Mouse (Mus musculus) MEL (cell line): ENCODE measurements at regions not wholly inside any gene's neighbourhood (a gene's known extent, or its start where the extent isn't known, plus 50 kb on each side); places are given as distances from the start of the nearest gene placed in this dataset.

Experiments
- DNase-seq: peaks from one replicate; pipeline ENCODE4 v3.0.0; 2011; ENCODE audit warnings: low read depth, low spot score
- H3K27ac ChIP-seq: 2 replicates; pipeline ENCODE4 v1.5.1; 2012; ENCODE audit warnings: low read depth, mild to moderate bottlenecking, control low read depth, low read length, moderate library complexity; ENCODE audit not compliant: control insufficient read depth
- H3K27me3 ChIP-seq, 2 experiments: fragments of 150-350 bp in 1 of 2; sonication (generic) in 1 of 2; 2 replicates each; pipeline ENCODE4 v1.6.1; 2012; ENCODE audit warnings: low read length in 2 of 2, mild to moderate bottlenecking in 2 of 2, improper control_type of control experiment in 1 of 2, moderate library complexity in 1 of 2; ENCODE audit not compliant: insufficient read depth in 2 of 2, control insufficient read depth in 1 of 2
- H3K36me3 ChIP-seq, 2 experiments: 2 replicates each; pipeline ENCODE4 v1.6.1; 2012 to 2014; ENCODE audit warnings: low read length in 2 of 2, improper control_type of control experiment in 1 of 2, inconsistent platforms in 1 of 2, mild to moderate bottlenecking in 1 of 2; ENCODE audit not compliant: insufficient read depth in 2 of 2, control insufficient read depth in 1 of 2
- H3K4me1 ChIP-seq, 2 experiments: fragments of 150-350 bp in 1 of 2; sonication (generic) in 1 of 2; 2 replicates each; pipeline ENCODE4 v1.6.1; 2012; ENCODE audit warnings: low read length in 2 of 2, improper control_type of control experiment in 1 of 2, mild to moderate bottlenecking in 1 of 2; ENCODE audit not compliant: insufficient read depth in 2 of 2, control insufficient read depth in 1 of 2
- H3K4me3 ChIP-seq, 2 experiments: fragments of 150-350 bp in 1 of 2; sonication (generic) in 1 of 2; 2 replicates each; pipeline ENCODE4 v1.5.1; 2012; ENCODE audit warnings: low read depth in 2 of 2, low read length in 2 of 2, mild to moderate bottlenecking in 2 of 2, moderate library complexity in 2 of 2, control low read depth in 1 of 2, improper control_type of control experiment in 1 of 2; ENCODE audit not compliant: control insufficient read depth in 1 of 2, insufficient read depth in 1 of 2
- H3K79me2 ChIP-seq: 2 replicates; pipeline ENCODE4 v1.6.1; 2012; ENCODE audit warnings: mild to moderate bottlenecking, low read length, moderate library complexity; ENCODE audit not compliant: control insufficient read depth, poor library complexity, insufficient read depth
- H3K9ac ChIP-seq: 2 replicates; pipeline ENCODE4 v1.6.1; 2012; ENCODE audit warnings: low read depth, mild to moderate bottlenecking, control low read depth, low read length, moderate library complexity; ENCODE audit not compliant: control insufficient read depth, poor library complexity, severe bottlenecking
- H3K9me3 ChIP-seq: fragments of 150-350 bp; sonication (generic); replicated peaks from 2 replicates; pipeline ENCODE4 v1.6.1; 2012; ENCODE audit warnings: mild to moderate bottlenecking, low read length, improper control_type of control experiment, moderate library complexity; ENCODE audit not compliant: insufficient read depth
- CHD2 ChIP-seq: IDR thresholded peaks from 2 replicates; pipeline ENCODE4 v1.6.1; 2011; ENCODE audit warnings: low read length, improper control_type of control experiment
- CTCF ChIP-seq, 3 experiments: IDR thresholded peaks in 2 of 3; conservative IDR thresholded peaks in 1 of 3; 2 replicates each; pipeline ENCODE4 v1.5.1; 2011 to 2012; ENCODE audit warnings: low read length in 3 of 3, low read depth in 2 of 3, mild to moderate bottlenecking in 2 of 3, improper control_type of control experiment in 1 of 3, inconsistent platforms in 1 of 3, mixed read lengths in 1 of 3, moderate library complexity in 1 of 3; ENCODE audit not compliant: control insufficient read depth in 1 of 3, insufficient read depth in 1 of 3, poor library complexity in 1 of 3, severe bottlenecking in 1 of 3
- E2F4 ChIP-seq: IDR thresholded peaks from 2 replicates; pipeline ENCODE4 v1.6.1; 2011; ENCODE audit warnings: low read depth, low read length, improper control_type of control experiment, borderline replicate concordance
- ELF1 ChIP-seq: IDR thresholded peaks from 2 replicates; pipeline ENCODE4 v1.6.1; 2014; ENCODE audit warnings: low read depth, mild to moderate bottlenecking, inconsistent platforms, low read length, improper control_type of control experiment, moderate library complexity
- ETS1 ChIP-seq: IDR thresholded peaks from 2 replicates; pipeline ENCODE4 v1.6.1; 2012; ENCODE audit warnings: low read depth, mild to moderate bottlenecking, inconsistent platforms, low read length, improper control_type of control experiment, moderate library complexity
- GATA1 ChIP-seq: IDR thresholded peaks from 2 replicates; pipeline ENCODE4 v1.6.1; 2011; ENCODE audit warnings: low read depth, low read length, improper control_type of control experiment
- KAT2A ChIP-seq: conservative IDR thresholded peaks from 2 replicates; pipeline ENCODE4 v1.6.1; 2012; ENCODE audit warnings: low read depth, low read length, improper control_type of control experiment, inconsistent platforms
- MEF2A ChIP-seq: IDR thresholded peaks from 2 replicates; pipeline ENCODE4 v1.6.1; 2014; ENCODE audit warnings: low read depth, mild to moderate bottlenecking, inconsistent platforms, low read length, improper control_type of control experiment; ENCODE audit not compliant: poor library complexity, insufficient replicate concordance, severe bottlenecking; ENCODE audit errors: extremely low read depth
- MXI1 ChIP-seq: IDR thresholded peaks from 2 replicates; pipeline ENCODE4 v1.6.1; 2011; ENCODE audit warnings: mild to moderate bottlenecking, low read depth, low read length, improper control_type of control experiment
- MYC ChIP-seq: IDR thresholded peaks from 2 replicates; pipeline ENCODE4 v1.6.1; 2011; ENCODE audit warnings: low read depth, mild to moderate bottlenecking, low read length, improper control_type of control experiment, moderate library complexity
- NELFE ChIP-seq: IDR thresholded peaks from 2 replicates; pipeline ENCODE4 v1.6.1; 2011; ENCODE audit warnings: low read depth, low read length, improper control_type of control experiment
- NRF1 ChIP-seq: IDR thresholded peaks from 2 replicates; pipeline ENCODE4 v1.6.1; 2014; ENCODE audit warnings: low read depth, mild to moderate bottlenecking, inconsistent platforms, low read length, improper control_type of control experiment, moderate library complexity; ENCODE audit not compliant: poor library complexity, insufficient read depth, severe bottlenecking
- POLR2A ChIP-seq, 2 experiments: IDR thresholded peaks; 2 replicates each; pipeline ENCODE4 v1.6.1; 2011 to 2012; ENCODE audit warnings: low read length in 2 of 2, mild to moderate bottlenecking in 2 of 2, control low read depth in 1 of 2, improper control_type of control experiment in 1 of 2, low read depth in 1 of 2, moderate library complexity in 1 of 2; ENCODE audit not compliant: control insufficient read depth in 1 of 2, insufficient read depth in 1 of 2, poor library complexity in 1 of 2
- RAD21 ChIP-seq: IDR thresholded peaks from 2 replicates; pipeline ENCODE4 v1.6.1; 2011; ENCODE audit warnings: mild to moderate bottlenecking, low read depth, low read length, improper control_type of control experiment
- SMC3 ChIP-seq: IDR thresholded peaks from 2 replicates; pipeline ENCODE4 v1.6.1; 2011; ENCODE audit warnings: low read depth, low read length, improper control_type of control experiment
- TCF12 ChIP-seq: IDR thresholded peaks from 2 replicates; pipeline ENCODE4 v1.6.1; 2014; ENCODE audit warnings: low read depth, mild to moderate bottlenecking, inconsistent platforms, low read length, improper control_type of control experiment, moderate library complexity
- UBTF ChIP-seq: IDR thresholded peaks from 2 replicates; pipeline ENCODE4 v1.6.1; 2012; ENCODE audit warnings: low read depth, mild to moderate bottlenecking, inconsistent platforms, low read length, improper control_type of control experiment, moderate library complexity, borderline replicate concordance; ENCODE audit not compliant: insufficient read depth
- ZNF384 ChIP-seq: IDR thresholded peaks from 2 replicates; pipeline ENCODE4 v1.6.1; 2012; ENCODE audit warnings: low read depth, mild to moderate bottlenecking, inconsistent platforms, low read length, improper control_type of control experiment

DNA sequence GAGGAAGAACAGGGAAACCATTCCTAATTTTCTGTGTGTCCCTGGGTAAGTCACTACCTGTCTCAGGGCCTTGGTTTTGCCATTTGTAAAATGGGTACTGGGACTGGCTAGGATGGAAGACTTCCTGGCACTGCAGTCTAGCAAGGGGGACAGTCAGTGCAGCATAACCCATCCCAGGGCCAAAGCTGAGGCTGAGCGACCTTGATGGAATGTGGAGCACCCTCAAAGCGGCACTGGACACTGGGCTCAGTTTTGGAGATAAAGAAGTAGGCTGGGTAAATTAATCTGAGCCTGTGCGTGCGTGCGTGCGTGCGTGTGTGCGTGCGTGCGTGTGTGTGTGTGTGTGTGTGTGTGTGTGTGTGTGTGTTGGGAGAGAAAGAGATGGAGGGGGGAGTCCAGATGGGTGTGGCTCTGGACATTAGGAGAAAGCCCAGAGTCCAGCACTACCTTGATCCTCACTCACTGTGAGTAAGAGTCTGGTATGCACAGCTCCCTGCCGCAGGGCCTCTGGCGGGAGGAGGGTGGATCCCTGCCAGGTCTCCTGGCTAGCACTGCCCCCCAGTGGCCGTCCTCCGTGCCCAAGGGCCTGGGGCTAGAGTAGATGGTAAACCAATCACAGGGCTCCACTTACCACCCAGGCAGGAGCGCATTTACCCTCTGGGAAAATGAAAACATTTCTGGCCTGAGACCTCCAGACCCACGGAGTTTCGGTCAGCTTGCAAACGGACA lies 320.3 kb upstream of the Dio3 start:
- no peak overlapping the region for H3K4me3 ChIP-seq
- no peaks in the 10 kb centered on the region for H3K9me3 ChIP-seq
- no peak for DNase-seq
- no peaks in the 10 kb centered on the region for H3K4me1 ChIP-seq
- H3K79me2 ChIP-seq, result no peaks in the 10 kb centered on the region
- no peak overlapping the region for H3K9ac ChIP-seq
- no peaks in the 10 kb centered on the region for H3K27me3 ChIP-seq
- no peak overlapping the region for H3K27ac ChIP-seq
- TF ChIP-seq ZNF384 (no peak), NRF1 (no peak), TCF12 (no peak), CTCF (IDR thresholded peaks at IDR 0.05 in 2 of 3, conservative IDR thresholded peaks at IDR 0.05 in 1 of 3; ENCODE audit: control insufficient read depth in 1 of 3, insufficient read depth in 1 of 3, low read depth in 2 of 3, low read length in 3 of 3, poor library complexity in 1 of 3, severe bottlenecking in 1 of 3) (0 out of 6 replicates have a peak, but pooled peaks of 1 of the 3 experiments have one; percentile 4)
- H3K36me3 ChIP-seq, result no peaks in the 10 kb centered on the region

DNA sequence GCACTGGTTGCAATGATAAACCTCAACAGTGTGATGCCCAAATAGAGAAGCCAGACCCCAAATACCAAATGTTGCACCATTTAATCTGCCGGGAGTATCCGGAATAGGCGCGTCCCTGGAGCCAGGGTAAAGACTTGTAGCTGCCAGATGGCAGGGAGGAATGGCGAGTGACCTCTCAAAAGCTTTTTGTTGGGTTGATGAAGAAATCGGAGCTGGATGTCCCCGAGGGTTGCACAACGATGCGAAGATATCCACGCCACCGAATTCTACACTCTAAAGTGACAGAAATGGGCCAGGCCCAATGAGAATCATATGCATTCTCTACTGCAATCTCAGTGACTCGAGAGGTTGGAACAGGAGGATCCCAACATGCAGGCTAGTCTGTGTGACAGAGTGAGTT lies 312.1 kb upstream of the Dio3 start:
- H3K36me3 ChIP-seq, result no peaks in the 10 kb centered on the region
- no peak for DNase-seq
- H3K4me3 ChIP-seq, result no peak overlapping the region
- no peaks in the 10 kb centered on the region for H3K4me1 ChIP-seq
- TF ChIP-seq TCF12 (no peak), UBTF (no peak), CHD2 (no peak), RAD21 (no peak), GATA1 (no peak), ELF1 (no peak), CTCF (IDR thresholded peaks at IDR 0.05 in 2 of 3, conservative IDR thresholded peaks at IDR 0.05 in 1 of 3; ENCODE audit: control insufficient read depth in 1 of 3, insufficient read depth in 1 of 3, low read depth in 2 of 3, low read length in 3 of 3, poor library complexity in 1 of 3, severe bottlenecking in 1 of 3) (no peak), KAT2A (no peak), ETS1 (no peak), MXI1 (no peak), MEF2A (no peak), NRF1 (no peak), NELFE (no peak), POLR2A (IDR thresholded peaks at IDR 0.05; ENCODE audit: control insufficient read depth in 1 of 2, insufficient read depth in 1 of 2, low read depth in 1 of 2, low read length in 2 of 2, poor library complexity in 1 of 2) (no peak), E2F4 (no peak), SMC3 (no peak), MYC (no peak)
- H3K79me2 ChIP-seq, result no peaks in the 10 kb centered on the region
- no peaks in the 10 kb centered on the region for H3K9me3 ChIP-seq
- H3K9ac ChIP-seq, result no peak overlapping the region
- no peak overlapping the region for H3K27ac ChIP-seq
- H3K27me3 ChIP-seq, result no peaks in the 10 kb centered on the region
